In genomic region chr17:29455411-29456120, GRCm38 (mm10) we compare ENCODE assay signal across 16 mouse cellular contexts. TPM values are rescaled to one million over a fixed set of nuclear protein-coding genes. Genes with fewer than 3 reads are reported as not detected.
DNase-seq lines count a peak whose midpoint lies in the region; ATAC-seq and TF ChIP-seq lines count a peak whose summit lies in the region.
"Had no signal": no experiment of that assay in that cellular context is flagged by ENCODE, and none has a peak within 500 bp of the region (broad histone marks: within the 10 kb centered on the region; RNA-seq: fewer than 3 reads in every experiment).

No protein-coding gene starts in this region.

- H3K27me3 ChIP-seq in kidney, adult 2 months (replicated peaks; ENCODE audit: control insufficient read depth, insufficient read depth, low read length): no peaks in the 10 kb centered on the region
- no peaks in the 10 kb centered on the region for H3K27me3 ChIP-seq in heart, embryonic 14.5 days (ENCODE audit: control insufficient read depth, insufficient read depth, low read length)
- H3K27me3 ChIP-seq: embryonic facial prominence, embryonic 13.5 days; neural tube, embryonic 12.5 days had no signal

- no peaks in the 10 kb centered on the region for H3K36me3 ChIP-seq in kidney, adult 2 months (ENCODE audit: control insufficient read depth, insufficient read depth, low read length)
- H3K36me3 ChIP-seq in heart, embryonic 14.5 days (ENCODE audit: control insufficient read depth, insufficient read depth, low read length): no peaks in the 10 kb centered on the region
- H3K36me3 ChIP-seq: embryonic facial prominence, embryonic 13.5 days; G1E; liver, embryonic 13.5 days; midbrain, embryonic 12.5 days; neural tube, embryonic 12.5 days had no signal

- ATAC-seq in heart, embryonic 14.5 days (ENCODE audit: insufficient number of reproducible peaks, insufficient read depth, low FRiP score, low read depth): no peak
- no peak for ATAC-seq in erythroblast, adult 5-6 weeks (replicated peaks; ENCODE audit: low FRiP score, poor library complexity, severe bottlenecking)
- ATAC-seq: hindbrain, embryonic 16.5 days had no signal

- 0 out of 2 replicates have a peak, but pooled peaks cover 3% of the 10 kb centered on the region for H3K4me1 ChIP-seq in kidney, adult 2 months (ENCODE audit: control insufficient read depth, insufficient read depth, low read length)
- peaks cover 45 to 69% of the 10 kb centered on the region in 2 experiments for H3K4me1 ChIP-seq in heart, embryonic 14.5 days (ENCODE audit: control insufficient read depth in 2 of 2, insufficient read depth in 2 of 2, low read length in 2 of 2)

- H3K27ac ChIP-seq in kidney, adult 2 months (ENCODE audit: insufficient read depth, low read depth, low read length): no peak overlapping the region
- peak overlapping the region; percentile 7 to 97; a peak in 3 of 4 replicates for H3K27ac ChIP-seq in heart, embryonic 14.5 days (replicated peaks in 1 of 2; ENCODE audit: control insufficient read depth in 1 of 2, insufficient read depth in 1 of 2, low read depth in 2 of 2, low read length in 2 of 2)
- H3K27ac ChIP-seq: embryonic facial prominence, embryonic 13.5 days; liver, embryonic 13.5 days; midbrain, embryonic 12.5 days; neural tube, embryonic 12.5 days had no signal

- DNase-seq in cerebellum, adult 11-12 months: peak; percentile 28
- DNase-seq in cerebellum, adult 8-10 months: no peak
- peak; percentile 69 for DNase-seq in kidney, adult 2 months
- DNase-seq in kidney, adult 18-20 months: no peak
- DNase-seq in brain, adult 2 months (ENCODE audit: low read depth, low spot score): peak; percentile 52
- no peak for DNase-seq in c-Kit-positive CD71-positive TER-119-positive erythroid progenitor cells, embryonic 14.5 days (ENCODE audit: low spot score)
- DNase-seq: kidney, postnatal 10 days; layer of hippocampus, postnatal 36 days; liver, embryonic 13.5 days had no signal

- 68% methylated on average over 9 of the region's 9 CpGs for WGBS in kidney, adult 2 months
- 46% methylated on average over 9 of the region's 9 CpGs for WGBS in heart, embryonic 14.5 days

- no peak for TF ChIP-seq CTCF in kidney, adult 2 months (conservative IDR thresholded peaks at IDR 0.05; ENCODE audit: insufficient read depth, insufficient read length, low read depth, low read length)

- no peak overlapping the region for H3K4me3 ChIP-seq in kidney, adult 2 months (ENCODE audit: insufficient read depth, low read depth, low read length)
- H3K4me3 ChIP-seq in heart, embryonic 14.5 days (ENCODE audit: control insufficient read depth in 1 of 2, insufficient read depth in 1 of 2, low read depth in 1 of 2, low read length in 2 of 2): no peak overlapping the region
- H3K4me3 ChIP-seq: embryonic facial prominence, embryonic 13.5 days; liver, embryonic 13.5 days; midbrain, embryonic 12.5 days; neural tube, embryonic 12.5 days had no signal

- 0 out of 2 replicates have a peak, but pooled peaks cover 2% of the 10 kb centered on the region for H3K9me3 ChIP-seq in heart, embryonic 14.5 days (ENCODE audit: control insufficient read depth, low read length)
- H3K9me3 ChIP-seq: embryonic facial prominence, embryonic 13.5 days; midbrain, embryonic 12.5 days; neural tube, embryonic 12.5 days had no signal

- no peak for TF ChIP-seq POLR2A in kidney, adult 2 months (IDR thresholded peaks at IDR 0.05; ENCODE audit: low read depth, low read length)

- H3K9ac ChIP-seq in heart, embryonic 14.5 days (ENCODE audit: low read length): peak overlapping the region; percentile 34
- H3K9ac ChIP-seq: embryonic facial prominence, embryonic 13.5 days; liver, embryonic 13.5 days; midbrain, embryonic 12.5 days; neural tube, embryonic 12.5 days had no signal

- H3K4me2 ChIP-seq in heart, embryonic 14.5 days (ENCODE audit: low read length): no peak overlapping the region; the same call in 1 of the 2 replicates
- H3K4me2 ChIP-seq: embryonic facial prominence, embryonic 13.5 days; liver, embryonic 13.5 days; midbrain, embryonic 12.5 days; neural tube, embryonic 12.5 days had no signal

RNA-seq across cellular contexts. Expression of gene Pim1, which starts 35.0 kb away (rescaled TPM):
- 16.0 and 18.8 TPM in 2 replicates for polyA plus RNA-seq in kidney, adult 2 months (2012; rRNA removed)
- polyA plus RNA-seq in heart, embryonic 14.5 days (2014; fragmentation: Nextera tagmentation; extraction: Ambion mirVana): 14.1 and 16.5 TPM in 2 replicates
- total RNA-seq in erythroblast, adult 5-6 weeks (2015; ENCODE audit: low replicate concordance): 342 and 357 TPM in 2 replicates
- total RNA-seq in erythroblast, adult 5-6 weeks (2017; ENCODE audit: low replicate concordance): 725 and 933 TPM in 2 replicates

Comparison
In these comparisons a context has a peak if more than half of its experiments do, and no peak if none do; other contexts are left out.
1. DNase-seq: peak in cerebellum, adult 11-12 months (single experiment), kidney, adult 2 months (single experiment) and brain, adult 2 months (single experiment); none in cerebellum, adult 8-10 months (single experiment), kidney, adult 18-20 months (single experiment) and c-Kit-positive CD71-positive TER-119-positive erythroid progenitor cells, embryonic 14.5 days (single experiment).